Mouse (Mus musculus): ENCODE results near the gene Rif1. TPM values are rescaled to one million over a fixed set of nuclear protein-coding genes. Genes with fewer than 3 reads are reported as not detected.

Rif1 gene
- 1.7 and 3.3 TPM in 2 replicates for polyA plus RNA-seq (2012; rRNA removed; ENCODE audit: low replicate concordance)

GRCm38 (mm10) chr2:52072491-52073140, at the start of gene Rif1:
TSS of gene Rif1 (plus strand) at chr2:52072832.

DNA sequence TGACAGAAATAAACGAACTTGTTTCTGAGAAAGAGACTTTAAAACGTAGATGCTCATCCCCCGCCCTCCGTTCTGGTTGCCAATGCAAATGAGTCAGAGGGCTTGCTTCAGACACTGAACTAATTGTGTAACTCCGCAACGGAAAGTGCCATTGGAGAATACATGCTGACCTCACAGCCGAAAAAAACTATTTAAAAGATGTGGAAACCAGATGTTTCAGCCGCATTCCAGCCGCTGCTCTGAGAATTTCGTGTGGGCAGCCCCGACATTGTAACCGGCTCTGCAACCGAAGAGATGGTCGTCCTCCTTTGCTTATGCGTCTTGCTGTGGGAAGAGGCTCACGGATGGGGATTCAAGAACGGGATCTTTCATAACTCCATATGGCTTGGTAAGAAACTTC, 34.8 kb upstream of the Rif1 start, which contains the start of gene Tnfaip6:
Tnfaip6 (plus strand) TSS at position 128 of the 400 bp plus-strand sequence.

Other genes with a start within 250 kb of the Rif1 start
- 6.9 and 17.8 TPM in 2 replicates for gene Rbm43, start 137.7 kb upstream of the Rif1 start, polyA plus RNA-seq (2012; rRNA removed; ENCODE audit: low replicate concordance)
- 6.4 and 9.9 TPM in 2 replicates for gene Nmi, start 99.3 kb upstream of the Rif1 start, polyA plus RNA-seq (2012; rRNA removed; ENCODE audit: low replicate concordance)
- gene Tnfaip6, start 34.8 kb upstream of the Rif1 start, polyA plus RNA-seq (2012; rRNA removed; ENCODE audit: low replicate concordance) = 2.0 and 6.5 TPM in 2 replicates